Mouse (Mus musculus): Measurements from ENCODE around the gene Msrb3.

Gene Msrb3

GRCm38 (mm10) chr10:120898357-120898756 is 544 bp downstream of the Msrb3 start:
- no peak for DNase-seq (ENCODE audit: low spot score in 2 of 2)

- DNase-seq (ENCODE audit: low spot score in 2 of 2) = no peak
Observed at GRCm38 (mm10) chr10:120895899-120896289, 3.0 kb downstream of the Msrb3 start.

- DNase-seq (ENCODE audit: low spot score in 2 of 2) = no peak
Observed at GRCm38 (mm10) chr10:120894978-120895898, 3.7 kb downstream of the Msrb3 start.

GRCm38 (mm10) chr10:120893938-120894337 is 5.0 kb downstream of the Msrb3 start:
- no peak for DNase-seq (ENCODE audit: low spot score in 2 of 2)

GRCm38 (mm10) chr10:120891131-120891530 is 7.8 kb downstream of the Msrb3 start:
- DNase-seq (ENCODE audit: low spot score in 2 of 2) = no peak

- DNase-seq (ENCODE audit: low spot score in 2 of 2) = no peak
Observed at GRCm38 (mm10) chr10:120890592-120890991, 8.3 kb downstream of the Msrb3 start.

GRCm38 (mm10) chr10:120888531-120888930 is 10.4 kb downstream of the Msrb3 start:
- DNase-seq (ENCODE audit: low spot score in 2 of 2) = no peak

GRCm38 (mm10) chr10:120884220-120884619 is 14.7 kb downstream of the Msrb3 start:
- DNase-seq (ENCODE audit: low spot score in 2 of 2) = no peak

GRCm38 (mm10) chr10:120883732-120884131 is 15.2 kb downstream of the Msrb3 start:
- DNase-seq (ENCODE audit: low spot score in 2 of 2) = no peak

- no peak for DNase-seq (ENCODE audit: low spot score in 2 of 2)
Observed at GRCm38 (mm10) chr10:120883069-120883415, 15.9 kb downstream of the Msrb3 start.

- DNase-seq (ENCODE audit: low spot score in 2 of 2) = no peak
Observed at GRCm38 (mm10) chr10:120882347-120883068, 16.4 kb downstream of the Msrb3 start.

- DNase-seq (ENCODE audit: low spot score in 2 of 2) = no peak
Observed at GRCm38 (mm10) chr10:120876549-120877270, 22.2 kb downstream of the Msrb3 start.

- DNase-seq (ENCODE audit: low spot score in 2 of 2) = peak; percentile 71 to 89
Observed at GRCm38 (mm10) chr10:120875672-120876463, 23.0 kb downstream of the Msrb3 start.

GRCm38 (mm10) chr10:120874261-120874660 is 24.6 kb downstream of the Msrb3 start:
- DNase-seq (ENCODE audit: low spot score in 2 of 2) = no peak

GRCm38 (mm10) chr10:120873646-120874201 is 25.2 kb downstream of the Msrb3 start:
- no peak for DNase-seq (ENCODE audit: low spot score in 2 of 2)

- peak in 1 of 2 experiments; percentile 26 for DNase-seq (ENCODE audit: low spot score in 2 of 2)
Observed at GRCm38 (mm10) chr10:120872483-120872862, 26.4 kb downstream of the Msrb3 start.

GRCm38 (mm10) chr10:120871630-120872482 is 27.0 kb downstream of the Msrb3 start:
- DNase-seq (ENCODE audit: low spot score in 2 of 2) = no peak

GRCm38 (mm10) chr10:120871096-120871495 is 27.8 kb downstream of the Msrb3 start:
- DNase-seq (ENCODE audit: low spot score in 2 of 2) = no peak

GRCm38 (mm10) chr10:120869241-120869775 is 29.6 kb downstream of the Msrb3 start:
- no peak for DNase-seq (ENCODE audit: low spot score in 2 of 2)

GRCm38 (mm10) chr10:120864446-120864845 is 34.5 kb downstream of the Msrb3 start:
- peak; percentile 26 to 80 for DNase-seq (ENCODE audit: low spot score in 2 of 2)

Measured in spleen, postnatal 4 days (tissue).